Mouse (Mus musculus) heart, embryonic 13.5 days (tissue): ENCODE results near the gene Zfp329. TPM values are rescaled to one million over a fixed set of nuclear protein-coding genes. Genes with fewer than 3 reads are reported as not detected.

ENCODE experiments used
- ATAC-seq: fragments of 200-750 bp; cut with Nextera tagmentation; 2 replicates; pipeline ENCODE4 v1.8.0; 2017; ENCODE audit warnings: moderate TSS enrichment; ENCODE audit not compliant: insufficient number of reproducible peaks, low FRiP score, low TSS enrichment; ENCODE audit errors: extremely low read depth
- H3K27ac ChIP-seq: fragments of 300-500 bp; sonication (generic); replicated peaks from 2 replicates; pipeline ENCODE4 v1.5.1; 2015; ENCODE audit warnings: moderate library complexity, mild to moderate bottlenecking, inconsistent platforms
- H3K27me3 ChIP-seq: fragments of 300-500 bp; sonication (generic); replicated peaks from 2 replicates; pipeline ENCODE4 v1.6.1; 2015; ENCODE audit warnings: mild to moderate bottlenecking, inconsistent platforms
- H3K36me3 ChIP-seq: fragments of 300-500 bp; sonication (generic); 2 replicates; pipeline ENCODE4 v1.6.1; 2015; ENCODE audit warnings: mild to moderate bottlenecking, inconsistent platforms
- H3K4me1 ChIP-seq: fragments of 300-500 bp; sonication (generic); 2 replicates; pipeline ENCODE4 v1.6.1; 2015; ENCODE audit warnings: inconsistent platforms
- H3K4me2 ChIP-seq: fragments of 300-500 bp; sonication (generic); 2 replicates; pipeline ENCODE4 v1.6.1; 2015; ENCODE audit warnings: inconsistent platforms, mild to moderate bottlenecking, moderate library complexity
- H3K4me3 ChIP-seq: fragments of 300-500 bp; sonication (generic); 2 replicates; pipeline ENCODE4 v1.5.1; 2015; ENCODE audit warnings: moderate library complexity, mild to moderate bottlenecking, inconsistent platforms
- H3K9ac ChIP-seq: fragments of 300-500 bp; sonication (generic); 2 replicates; pipeline ENCODE4 v1.6.1; 2015; ENCODE audit warnings: inconsistent platforms, mild to moderate bottlenecking, moderate library complexity
- H3K9me3 ChIP-seq: fragments of 300-500 bp; sonication (generic); 2 replicates; pipeline ENCODE4 v1.6.1; 2016; ENCODE audit warnings: inconsistent platforms
- WGBS: fragments of 180-500 bp; shearing (Covaris S2); methylation state at CpG from one replicate; pipeline ENCODE4 v1.1.7; 2015; ENCODE audit warnings: mixed read lengths; 5-methylcytosine and 5-hydroxymethylcytosine counted together
- polyA plus RNA-seq: library from polyadenylated mRNA; unstranded; fragments of >200 nt; fragmentation: Nextera tagmentation; extraction: Ambion mirVana; gene quantifications from 2 replicates; pipeline ENCODE4 v1.2.1, GENCODE M21; 2015

Gene Zfp329
- polyA plus RNA-seq, 1 experiment from 2014 or later, result 10.2 TPM

DNA sequence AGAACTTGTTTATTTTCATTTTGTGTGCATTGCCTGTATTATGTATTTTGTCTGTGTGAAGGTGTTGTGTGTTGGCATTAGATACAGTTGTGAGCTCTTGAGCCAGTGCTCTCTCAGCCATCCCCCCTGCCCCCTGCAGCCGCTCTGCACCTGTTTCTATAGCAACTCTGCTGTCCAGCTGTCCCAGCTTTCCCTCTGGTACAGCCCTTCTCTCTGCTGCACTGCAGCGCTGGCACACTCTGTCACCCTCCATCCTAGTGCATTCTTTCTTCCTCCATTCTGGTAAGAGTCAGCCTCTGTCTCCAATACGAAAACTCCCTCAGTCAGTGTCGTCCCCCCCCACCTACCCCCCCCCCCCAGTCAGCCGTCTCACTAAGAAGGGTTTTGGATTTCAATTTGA, 30.6 kb downstream of the Zfp329 start:
- ATAC-seq, result no peak
- Histone ChIP-seq H3K36me3 (no peaks in the 10 kb centered on the region), H3K9me3 (no peaks in the 10 kb centered on the region), H3K9ac (no peak overlapping the region), H3K27ac (no peak overlapping the region), H3K4me1 (no peaks in the 10 kb centered on the region), H3K27me3 (no peaks in the 10 kb centered on the region), H3K4me3 (no peak overlapping the region), H3K4me2 (no peak overlapping the region)
- WGBS, result 48% methylated on average over 4 of the region's 5 CpGs

DNA sequence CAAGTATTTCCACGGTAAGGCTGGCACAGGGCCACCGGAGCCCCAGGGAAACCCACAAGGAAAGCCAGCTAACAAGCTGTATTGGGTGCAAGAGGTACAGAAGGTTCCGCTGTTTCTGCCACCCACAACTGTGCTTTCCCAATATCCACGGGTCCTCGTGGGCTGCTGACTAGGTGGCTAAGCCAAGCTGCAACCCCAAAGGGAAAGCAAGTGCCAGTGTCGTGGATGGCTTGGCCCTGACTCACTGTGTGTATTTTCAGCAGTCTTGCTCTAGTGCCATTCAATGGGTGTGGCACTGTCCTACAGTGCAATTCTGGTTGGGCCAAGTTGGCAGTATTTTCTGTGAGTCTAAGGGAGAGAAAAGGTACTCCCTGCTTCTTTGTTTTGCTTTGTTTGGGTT, 31.3 kb downstream of the Zfp329 start:
- ATAC-seq, result no peak
- no peak overlapping the region for H3K4me3 ChIP-seq
- no peaks in the 10 kb centered on the region for H3K36me3 ChIP-seq
- no peaks in the 10 kb centered on the region for H3K27me3 ChIP-seq
- no peak overlapping the region for H3K9ac ChIP-seq
- H3K27ac ChIP-seq, result no peak overlapping the region
- H3K4me2 ChIP-seq, result no peak overlapping the region
- no peaks in the 10 kb centered on the region for H3K9me3 ChIP-seq
- 74% methylated on average over 6 of the region's 6 CpGs for WGBS
- H3K4me1 ChIP-seq, result no peaks in the 10 kb centered on the region

DNA sequence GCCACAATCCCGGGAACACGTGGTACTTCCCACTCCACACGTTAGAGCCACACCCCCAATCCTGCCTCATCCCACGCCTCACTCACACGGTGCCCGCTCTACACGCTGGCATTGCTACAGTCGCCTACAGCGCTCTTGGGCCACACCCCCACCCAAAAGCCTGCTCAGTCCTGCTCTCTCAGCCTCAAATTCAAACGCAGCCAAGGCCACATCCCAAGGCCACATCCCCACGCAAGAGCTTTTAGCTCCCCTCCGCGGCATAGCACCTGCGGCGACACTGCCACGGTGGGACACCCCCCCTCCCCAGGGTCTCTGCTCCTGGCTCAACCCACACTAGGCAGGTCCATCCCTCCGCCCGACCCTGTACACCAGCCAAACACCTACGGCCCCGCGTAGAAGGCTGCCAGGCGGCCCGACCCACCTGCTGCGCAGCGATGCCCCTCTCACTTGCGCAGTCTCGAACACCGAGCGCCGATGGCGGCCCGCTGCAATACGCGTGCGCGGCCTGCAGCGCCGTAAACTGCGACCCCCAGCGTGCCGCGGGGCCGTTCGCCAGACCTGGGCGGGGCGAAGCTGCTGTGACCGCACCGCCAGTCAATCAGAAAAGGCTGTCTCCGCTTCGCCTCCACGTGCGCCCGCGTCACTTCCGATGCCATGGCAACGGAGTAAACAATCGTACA, 38.4 kb downstream of the Zfp329 start:
- Histone ChIP-seq H3K9ac (peak overlapping the region; percentile 89), H3K27ac (no peak overlapping the region), H3K4me2 (peak overlapping the region; percentile 98)

DNA sequence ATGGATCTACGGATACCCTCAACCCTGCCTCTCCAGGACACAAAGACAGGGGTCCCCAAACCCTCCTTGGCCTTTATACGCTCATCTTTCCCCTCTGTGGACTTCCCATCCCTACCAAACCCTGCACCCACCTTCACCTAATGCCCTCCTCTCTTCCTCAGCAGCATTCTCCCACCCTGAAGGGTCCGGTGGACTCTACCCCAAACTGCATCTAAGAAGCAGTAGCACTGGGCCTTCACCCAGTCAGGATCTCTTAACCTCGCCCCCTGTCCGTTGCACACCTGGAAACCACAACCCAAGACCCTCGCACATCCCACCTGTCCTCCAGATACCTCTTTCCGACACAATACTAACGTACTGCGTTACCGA, 38.9 kb downstream of the Zfp329 start:
- Histone ChIP-seq H3K9ac (peak overlapping the region; percentile 89), H3K4me1 (peaks cover 8% of the 10 kb centered on the region), H3K36me3 (peaks cover 7% of the 10 kb centered on the region), H3K27me3 (no peaks in the 10 kb centered on the region), H3K4me2 (peak overlapping the region; percentile 98), H3K27ac (no peak overlapping the region), H3K4me3 (peak overlapping the region; percentile 80), H3K9me3 (no peaks in the 10 kb centered on the region)
- ATAC-seq, result no peak
- 23% methylated on average over 10 of the region's 10 CpGs for WGBS

More for the DNA sequence above, 38.4 kb downstream of the Zfp329 start:
- Histone ChIP-seq H3K36me3 (peaks cover 2% of the 10 kb centered on the region), H3K9me3 (no peaks in the 10 kb centered on the region), H3K4me3 (peak overlapping the region; percentile 80), H3K27me3 (no peaks in the 10 kb centered on the region), H3K4me1 (peaks cover 8% of the 10 kb centered on the region)
- ATAC-seq, result peak; percentile 83
- under 1% methylated on average over 57 of the region's 57 CpGs for WGBS

DNA sequence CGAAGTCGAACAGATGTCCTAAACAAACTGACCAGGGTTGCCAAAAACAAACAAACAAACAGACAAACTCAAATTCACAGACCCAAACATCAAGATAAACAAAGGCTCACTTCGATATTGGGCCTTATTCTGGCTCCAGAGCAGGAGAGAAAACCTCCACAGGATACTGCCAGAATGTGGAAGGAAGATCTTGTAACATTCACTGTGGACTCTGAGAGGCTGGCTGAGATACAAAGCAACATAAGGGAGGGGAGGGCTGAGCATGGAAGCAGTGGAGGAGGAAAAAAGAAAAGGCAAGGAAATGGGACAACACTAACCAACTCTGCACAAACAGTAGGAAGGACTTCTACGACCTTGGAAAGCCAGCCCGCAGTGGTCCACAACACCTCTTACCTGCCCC, 39.5 kb downstream of the Zfp329 start:
- Histone ChIP-seq H3K4me2 (0 out of 2 replicates have a peak overlapping the region, but pooled peaks have one; percentile 98), H3K27me3 (no peaks in the 10 kb centered on the region), H3K9me3 (no peaks in the 10 kb centered on the region), H3K9ac (peak overlapping the region; percentile 89; the same call in 1 of the 2 replicates), H3K36me3 (peaks cover 13% of the 10 kb centered on the region), H3K4me3 (no peak overlapping the region), H3K4me1 (peaks cover 8% of the 10 kb centered on the region), H3K27ac (no peak overlapping the region)
- 86% methylated on average over 5 of the region's 5 CpGs for WGBS
- no peak for ATAC-seq

DNA sequence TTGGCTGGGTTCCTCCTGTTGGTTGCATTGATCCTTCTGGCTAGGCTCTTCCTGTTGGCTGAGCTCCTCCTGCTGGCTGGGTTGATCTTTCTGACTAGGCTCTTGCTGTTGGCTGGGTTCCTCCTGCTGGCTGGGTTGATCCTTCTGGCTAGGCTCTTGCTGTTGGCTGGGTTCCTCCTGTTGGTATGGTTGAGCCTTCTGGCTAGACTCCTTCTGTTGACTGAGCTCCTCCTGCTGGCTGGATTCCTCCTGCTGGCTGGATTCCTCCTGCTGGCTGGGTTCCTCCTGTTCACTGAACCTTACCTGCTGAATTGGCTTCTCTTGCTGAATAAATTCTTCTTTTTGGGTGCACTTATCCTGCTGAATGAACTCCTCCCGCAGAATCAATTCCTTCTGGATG, 44.1 kb downstream of the Zfp329 start:
- no peak overlapping the region for H3K4me2 ChIP-seq
- 93% methylated on average over 1 of the region's 1 CpGs for WGBS
- no peak overlapping the region for H3K4me3 ChIP-seq
- no peaks in the 10 kb centered on the region for H3K27me3 ChIP-seq
- peaks cover 58% of the 10 kb centered on the region for H3K36me3 ChIP-seq
- H3K9ac ChIP-seq, result no peak overlapping the region
- H3K27ac ChIP-seq, result no peak overlapping the region
- H3K9me3 ChIP-seq, result no peaks in the 10 kb centered on the region
- peaks cover 4% of the 10 kb centered on the region for H3K4me1 ChIP-seq
- no peak for ATAC-seq

DNA sequence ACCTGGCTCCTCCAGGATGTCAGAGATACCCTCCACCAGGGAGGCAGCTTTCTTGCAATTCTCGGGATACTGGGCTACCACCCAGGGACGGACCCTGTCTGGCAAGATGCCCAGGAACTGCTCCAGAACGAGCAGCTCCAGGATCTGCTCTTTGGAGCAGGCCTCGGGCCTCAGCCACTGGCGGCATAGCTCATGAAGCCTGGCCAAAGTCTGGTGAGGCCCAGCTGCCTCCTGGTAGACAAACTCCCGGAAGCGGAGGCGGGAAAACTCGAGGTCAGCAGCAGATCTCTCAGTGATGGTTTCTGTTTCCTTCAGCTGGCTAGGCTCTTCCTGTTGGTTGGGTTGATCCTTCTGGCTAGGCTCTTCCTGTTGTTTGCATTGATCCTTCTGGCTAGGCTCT, 44.5 kb downstream of the Zfp329 start:
- H3K27ac ChIP-seq, result no peak overlapping the region
- no peak for ATAC-seq
- H3K4me3 ChIP-seq, result no peak overlapping the region
- H3K27me3 ChIP-seq, result no peaks in the 10 kb centered on the region
- no peaks in the 10 kb centered on the region for H3K4me1 ChIP-seq
- 82% methylated on average over 9 of the region's 9 CpGs for WGBS
- H3K9ac ChIP-seq, result no peak overlapping the region
- H3K36me3 ChIP-seq, result peaks cover 63% of the 10 kb centered on the region
- H3K4me2 ChIP-seq, result no peak overlapping the region
- no peaks in the 10 kb centered on the region for H3K9me3 ChIP-seq

Other genes with a start within 250 kb of the Zfp329 start
- gene Vmn2r53, start 210.1 kb downstream of the Zfp329 start, polyA plus RNA-seq, result not detected in 2 replicates
- not detected in 2 replicates for gene Vmn2r54, start 178.5 kb downstream of the Zfp329 start, polyA plus RNA-seq
- not detected in 2 replicates for gene Vmn2r55, start 133.9 kb downstream of the Zfp329 start, polyA plus RNA-seq
- gene Vmn2r56, start 83.9 kb downstream of the Zfp329 start, polyA plus RNA-seq, result not detected in 2 replicates
- gene Zscan18, start 15.2 kb downstream of the Zfp329 start, polyA plus RNA-seq, result 6.5 and 8.2 TPM in 2 replicates
- gene Zfp110, start 15.9 kb upstream of the Zfp329 start, polyA plus RNA-seq, result 19.0 and 21.0 TPM in 2 replicates
- 2.3 and 3.2 TPM in 2 replicates for gene Zfp128, start 62.3 kb upstream of the Zfp329 start, polyA plus RNA-seq
- gene Zscan22, start 79.0 kb upstream of the Zfp329 start, polyA plus RNA-seq, result 10.4 and 11.1 TPM in 2 replicates
- gene Rps5, start 103.4 kb upstream of the Zfp329 start, polyA plus RNA-seq, result 564 and 647 TPM in 2 replicates
- gene Rnf225, start 108.6 kb upstream of the Zfp329 start, polyA plus RNA-seq, result 0.63 and 0.70 TPM in 2 replicates
- 5.9 and 6.0 TPM in 2 replicates for gene Zfp324, start 147.0 kb upstream of the Zfp329 start, polyA plus RNA-seq
- 5.4 and 6.1 TPM in 2 replicates for gene Zfp446, start 159.0 kb upstream of the Zfp329 start, polyA plus RNA-seq
- 0.11 and 0.14 TPM in 2 replicates for gene Slc27a5, start 179.3 kb upstream of the Zfp329 start, polyA plus RNA-seq
- gene Trim28, start 180.3 kb upstream of the Zfp329 start, polyA plus RNA-seq, result 155 and 165 TPM in 2 replicates
- gene Zbtb45, start 191.2 kb upstream of the Zfp329 start, polyA plus RNA-seq, result 15.1 and 16.9 TPM in 2 replicates
- 126 and 138 TPM in 2 replicates for gene Chmp2a, start 215.9 kb upstream of the Zfp329 start, polyA plus RNA-seq
- 82.3 and 93.6 TPM in 2 replicates for gene Ube2m, start 219.4 kb upstream of the Zfp329 start, polyA plus RNA-seq
- 1.7 and 1.9 TPM in 2 replicates for gene Mzf1, start 235.9 kb upstream of the Zfp329 start, polyA plus RNA-seq